Mouse (Mus musculus) neural tube, embryonic 14.5 days (tissue): ENCODE results near the gene Slco3a1. TPM values are rescaled to one million over a fixed set of nuclear protein-coding genes. Genes with fewer than 3 reads are reported as not detected.

Source experiments
- ATAC-seq: fragments of 200-750 bp; cut with Nextera tagmentation; 2 replicates; pipeline ENCODE4 v1.8.0; 2017; ENCODE audit warnings: low read depth, mild to moderate bottlenecking, moderate TSS enrichment, moderate library complexity
- H3K27ac ChIP-seq: fragments of 300-500 bp; sonication (generic); 2 replicates; pipeline ENCODE4 v1.5.1; 2014; ENCODE audit warnings: low read depth, mild to moderate bottlenecking, control low read depth, low read length, moderate library complexity, mixed read lengths
- H3K27me3 ChIP-seq: fragments of 300-500 bp; sonication (generic); 2 replicates; pipeline ENCODE4 v1.6.1; 2014; ENCODE audit warnings: low read length; ENCODE audit not compliant: control insufficient read depth, insufficient read depth
- H3K36me3 ChIP-seq: fragments of 300-500 bp; sonication (generic); 2 replicates; pipeline ENCODE4 v1.6.1; 2014; ENCODE audit warnings: low read length, mixed read lengths; ENCODE audit not compliant: control insufficient read depth, insufficient read depth
- H3K4me1 ChIP-seq: fragments of 300-500 bp; sonication (generic); 2 replicates; pipeline ENCODE4 v1.6.1; 2014; ENCODE audit warnings: low read length; ENCODE audit not compliant: control insufficient read depth, insufficient read depth
- H3K4me2 ChIP-seq: fragments of 300-500 bp; sonication (generic); 2 replicates; pipeline ENCODE4 v1.6.1; 2014; ENCODE audit warnings: mild to moderate bottlenecking, low read depth, low read length, control low read depth
- H3K4me3 ChIP-seq: fragments of 300-500 bp; sonication (generic); 2 replicates; pipeline ENCODE4 v1.5.1; 2014; ENCODE audit warnings: low read depth, low read length, control low read depth, mixed read lengths
- H3K9ac ChIP-seq: fragments of 300-500 bp; sonication (generic); replicated peaks from 2 replicates; pipeline ENCODE4 v1.6.1; 2014; ENCODE audit warnings: low read depth, mild to moderate bottlenecking, control low read depth, low read length, mixed read lengths
- H3K9me3 ChIP-seq: fragments of 300-500 bp; sonication (generic); 2 replicates; pipeline ENCODE4 v1.6.1; 2016; ENCODE audit warnings: low read length; ENCODE audit not compliant: control insufficient read depth
- WGBS: fragments of 180-500 bp; shearing (Covaris S2); extraction: QIAGEN DNeasy Blood & Tissue Kit; methylation state at CpG from one replicate; pipeline ENCODE4 v1.1.7; 2014; 5-methylcytosine and 5-hydroxymethylcytosine counted together
- polyA plus RNA-seq: library from polyadenylated mRNA; unstranded; fragments of >200 nt; fragmentation: Nextera tagmentation; extraction: Ambion mirVana; gene quantifications from 2 replicates; pipeline ENCODE4 v1.2.1, GENCODE M21; 2014

Slco3a1 gene
- polyA plus RNA-seq, 1 experiment from 2014 or later: 18.6 TPM

DNA sequence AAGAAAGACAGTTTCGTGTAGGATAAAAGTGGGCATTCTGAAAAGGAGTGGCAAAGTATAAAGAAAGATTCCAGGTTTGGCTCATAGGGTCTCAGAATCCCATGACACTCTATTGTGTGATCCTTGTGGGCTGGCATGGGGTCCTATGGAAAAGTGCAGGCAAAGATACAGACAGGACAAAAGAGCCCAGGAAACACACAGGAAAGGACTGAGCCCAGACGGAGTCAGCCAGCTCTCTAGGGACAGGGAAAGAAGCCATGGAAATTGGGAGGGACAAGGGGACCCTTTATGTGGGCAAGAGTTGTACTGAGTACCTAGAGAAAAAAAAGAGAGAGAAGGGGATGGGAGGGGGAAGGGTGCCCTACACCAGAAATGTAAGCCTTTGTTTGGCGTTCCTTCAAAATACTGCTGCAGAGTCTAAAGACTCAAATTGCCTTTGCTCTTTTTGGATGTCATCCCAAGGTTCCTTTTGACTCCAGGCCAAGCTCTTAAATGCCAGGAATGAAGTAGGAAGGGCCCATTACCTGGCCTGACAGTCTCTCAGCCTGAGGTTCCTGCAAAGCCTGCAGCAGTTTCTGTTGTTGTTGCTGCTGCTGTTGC, 238.6 kb downstream of the Slco3a1 start:
- Histone ChIP-seq H3K27ac (no peak overlapping the region), H3K4me1 (peaks cover 8% of the 10 kb centered on the region; the same call in 1 of the 2 replicates), H3K4me3 (no peak overlapping the region), H3K9me3 (no peaks in the 10 kb centered on the region), H3K4me2 (no peak overlapping the region), H3K27me3 (no peaks in the 10 kb centered on the region), H3K36me3 (0 out of 2 replicates have a peak, but pooled peaks cover 2% of the 10 kb centered on the region), H3K9ac (no peak overlapping the region)
- 63% methylated on average over 3 of the region's 3 CpGs for WGBS
- ATAC-seq: no peak

DNA sequence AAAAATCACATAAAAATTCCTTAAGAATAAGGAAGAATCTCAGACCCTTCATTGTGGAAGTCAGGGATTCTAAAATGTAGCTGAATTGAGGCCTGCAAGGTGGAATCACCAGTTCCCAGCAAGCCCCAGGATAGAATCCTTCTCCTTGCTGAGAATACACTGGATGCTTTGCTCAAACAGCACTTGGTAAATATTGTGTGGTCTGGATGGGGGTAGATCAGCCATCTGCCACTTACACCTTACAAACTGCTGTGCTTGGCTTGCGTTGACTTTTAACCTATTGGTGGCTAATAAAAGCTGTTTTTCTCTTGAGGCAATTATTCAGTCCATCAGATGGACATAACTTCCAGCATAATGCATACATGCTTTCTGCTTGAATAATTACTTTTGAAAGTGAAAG, 240.3 kb downstream of the Slco3a1 start:
- Histone ChIP-seq H3K4me3 (no peak overlapping the region), H3K36me3 (no peaks in the 10 kb centered on the region), H3K27me3 (no peaks in the 10 kb centered on the region), H3K9me3 (no peaks in the 10 kb centered on the region), H3K4me2 (no peak overlapping the region), H3K9ac (no peak overlapping the region), H3K4me1 (peaks cover 8% of the 10 kb centered on the region; the same call in 1 of the 2 replicates), H3K27ac (no peak overlapping the region)
- ATAC-seq: no peak
- WGBS: 68% methylated on average over 1 of the region's 1 CpGs

DNA sequence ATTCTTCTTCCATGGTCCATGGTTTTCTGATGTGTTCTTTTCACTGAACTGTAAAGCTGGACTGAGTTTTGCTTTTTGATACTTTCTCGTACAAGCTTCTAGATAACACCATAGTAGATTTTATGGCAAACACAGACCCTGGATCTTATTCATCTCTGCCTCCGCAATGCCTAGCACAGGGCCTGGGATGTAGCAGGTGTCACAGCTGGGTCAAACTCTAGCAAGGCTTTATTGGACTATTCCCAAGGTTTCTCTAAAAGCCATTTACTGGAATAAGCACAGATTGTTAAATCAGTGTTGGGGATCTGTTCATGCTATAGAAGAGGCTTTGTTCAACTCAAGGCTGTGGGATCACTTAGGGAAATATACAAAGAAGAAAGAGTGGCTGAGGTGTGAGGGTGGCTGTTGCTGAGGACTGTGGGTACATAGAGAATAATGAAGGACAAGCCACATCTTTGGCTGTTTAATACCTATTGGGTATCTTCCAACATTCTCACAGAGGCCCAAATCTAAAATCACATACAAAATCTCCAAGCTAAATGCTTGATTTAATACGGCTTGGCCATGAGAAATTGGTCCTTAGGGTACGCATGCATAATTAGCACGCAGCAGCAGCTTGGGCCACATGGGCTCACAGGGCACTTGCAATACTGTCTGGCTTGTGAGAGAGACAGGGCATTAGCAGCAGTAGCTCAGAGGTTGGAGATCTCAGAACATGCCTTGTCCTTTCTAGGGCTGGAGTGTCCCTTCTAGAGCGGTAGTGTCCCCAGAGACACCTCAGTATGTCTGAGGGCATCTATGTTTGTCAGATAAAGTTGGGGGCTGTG, 241.1 kb downstream of the Slco3a1 start:
- peak; percentile 46; the same call in 1 of the 2 replicates for ATAC-seq
- WGBS: 54% methylated on average over 6 of the region's 6 CpGs
- Histone ChIP-seq H3K27ac (no peak overlapping the region), H3K9ac (no peak overlapping the region), H3K4me3 (no peak overlapping the region), H3K36me3 (no peaks in the 10 kb centered on the region), H3K27me3 (no peaks in the 10 kb centered on the region), H3K4me1 (peaks cover 8% of the 10 kb centered on the region; the same call in 1 of the 2 replicates), H3K9me3 (no peaks in the 10 kb centered on the region), H3K4me2 (no peak overlapping the region)

DNA sequence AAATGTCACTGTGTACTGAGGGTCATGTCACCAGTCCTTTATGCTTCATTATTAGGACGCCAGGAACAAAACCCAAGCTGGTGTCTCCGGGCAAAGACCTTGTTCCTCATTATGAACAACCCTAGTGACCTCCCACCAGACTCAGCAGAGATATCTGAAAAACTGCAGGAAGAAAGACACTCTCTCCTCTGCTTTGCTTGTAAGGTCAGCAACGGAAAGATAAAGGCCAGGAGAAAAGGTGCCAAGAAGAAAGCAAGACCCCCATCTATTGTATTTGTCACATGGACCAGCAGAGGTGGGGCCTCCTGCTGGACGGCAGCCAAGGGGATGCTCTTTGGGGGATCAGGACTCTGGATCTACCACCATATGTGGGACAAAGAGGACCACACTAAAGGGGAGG, 243.0 kb downstream of the Slco3a1 start:
- Histone ChIP-seq H3K27me3 (no peaks in the 10 kb centered on the region), H3K4me3 (no peak overlapping the region), H3K9ac (no peak overlapping the region), H3K9me3 (no peaks in the 10 kb centered on the region), H3K4me2 (no peak overlapping the region), H3K36me3 (no peaks in the 10 kb centered on the region), H3K27ac (no peak overlapping the region), H3K4me1 (peaks cover 8% of the 10 kb centered on the region; the same call in 1 of the 2 replicates)
- WGBS: 47% methylated on average over 4 of the region's 4 CpGs
- no peak for ATAC-seq

DNA sequence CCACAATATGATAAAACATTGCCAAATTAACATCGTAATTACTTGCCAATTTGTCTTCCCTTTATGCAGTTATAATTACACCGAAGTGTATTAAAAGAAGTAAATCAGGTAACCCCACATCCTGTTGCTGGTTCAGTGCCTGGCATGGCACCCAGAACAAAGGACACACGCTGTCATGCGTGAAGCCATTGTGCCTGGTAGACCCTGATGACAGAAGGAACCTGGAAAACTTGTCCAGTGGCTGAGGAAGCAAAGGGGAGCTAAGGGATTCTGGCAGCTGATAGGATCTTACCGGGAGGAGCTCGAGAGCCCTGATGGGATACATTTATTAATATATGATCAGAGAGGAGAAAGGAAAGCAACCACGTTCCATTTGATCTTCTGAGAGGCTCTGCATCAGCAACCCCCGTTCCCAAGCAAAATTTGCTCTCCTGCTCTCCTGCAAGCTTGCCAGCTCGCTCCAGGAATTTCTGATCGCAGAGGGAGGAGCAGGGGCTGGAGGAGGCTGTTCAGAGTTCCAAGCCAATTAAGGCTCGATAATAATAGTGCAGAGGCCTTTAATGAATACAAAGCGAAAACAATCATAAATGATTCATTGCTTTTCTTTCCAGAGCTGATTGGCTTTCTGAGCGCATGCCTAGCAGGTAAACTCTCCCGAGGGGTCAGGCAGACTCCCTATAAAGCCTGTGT, 250.8 kb downstream of the Slco3a1 start:
- Histone ChIP-seq H3K36me3 (no peaks in the 10 kb centered on the region), H3K4me1 (peaks cover 8% of the 10 kb centered on the region; the same call in 1 of the 2 replicates), H3K9ac (no peak overlapping the region), H3K9me3 (no peaks in the 10 kb centered on the region), H3K4me2 (no peak overlapping the region), H3K4me3 (no peak overlapping the region), H3K27me3 (no peaks in the 10 kb centered on the region), H3K27ac (peak overlapping the region; percentile 82)
- peak; percentile 81 for ATAC-seq
- WGBS: 41% methylated on average over 14 of the region's 14 CpGs

DNA sequence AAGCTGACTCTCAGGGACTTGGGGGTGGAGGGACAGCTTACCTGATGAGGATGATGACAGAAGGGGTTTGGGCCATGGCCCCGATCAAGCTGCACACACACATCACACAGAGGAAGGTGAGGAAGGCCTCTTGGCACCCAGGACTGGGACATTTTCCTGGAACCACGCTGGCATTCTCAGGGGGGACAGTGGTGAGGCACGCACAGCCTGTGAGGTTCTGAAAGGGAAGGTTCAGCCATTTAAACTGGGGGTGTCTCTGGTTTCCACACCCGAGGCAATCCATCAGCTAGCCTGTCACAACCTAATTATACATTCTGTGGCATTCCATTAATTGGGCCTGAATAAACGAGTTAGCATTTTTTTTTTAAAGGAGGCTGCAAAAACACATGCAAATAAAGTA, 251.5 kb downstream of the Slco3a1 start:
- Histone ChIP-seq H3K27ac (peak overlapping the region; percentile 68), H3K9ac (no peak overlapping the region), H3K36me3 (no peaks in the 10 kb centered on the region), H3K9me3 (no peaks in the 10 kb centered on the region), H3K27me3 (no peaks in the 10 kb centered on the region), H3K4me2 (no peak overlapping the region), H3K4me3 (no peak overlapping the region), H3K4me1 (peaks cover 8% of the 10 kb centered on the region; the same call in 1 of the 2 replicates)
- peak; percentile 56; the same call in 1 of the 2 replicates for ATAC-seq
- WGBS: 40% methylated on average over 5 of the region's 5 CpGs

DNA sequence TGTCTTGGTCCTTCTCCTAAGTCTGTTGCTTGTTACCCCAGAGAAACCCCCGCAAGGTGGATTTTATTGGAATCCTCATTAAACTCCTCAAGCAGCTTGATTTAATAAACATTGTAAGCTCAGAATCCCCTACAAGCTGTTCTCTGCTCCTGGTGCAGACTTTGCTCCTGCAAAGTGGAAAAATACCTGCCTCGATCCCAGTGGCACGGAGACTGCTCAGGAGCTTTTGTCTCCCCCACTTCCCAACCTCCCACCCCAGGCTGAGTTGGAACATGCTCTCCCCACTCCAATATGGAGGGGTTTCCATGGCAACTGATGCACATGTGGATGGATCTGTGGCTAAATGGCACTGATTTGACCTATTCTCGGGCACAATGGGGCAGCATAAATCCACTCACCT, 268.0 kb downstream of the Slco3a1 start:
- H3K27me3 ChIP-seq: no peaks in the 10 kb centered on the region
- no peak overlapping the region for H3K4me2 ChIP-seq
- no peaks in the 10 kb centered on the region for H3K4me1 ChIP-seq
- ATAC-seq: no peak
- H3K9me3 ChIP-seq: no peaks in the 10 kb centered on the region
- no peak overlapping the region for H3K4me3 ChIP-seq
- 67% methylated on average over 4 of the region's 4 CpGs for WGBS
- H3K36me3 ChIP-seq: no peaks in the 10 kb centered on the region
- H3K27ac ChIP-seq: no peak overlapping the region; the same call in 1 of the 2 replicates
- H3K9ac ChIP-seq: no peak overlapping the region

DNA sequence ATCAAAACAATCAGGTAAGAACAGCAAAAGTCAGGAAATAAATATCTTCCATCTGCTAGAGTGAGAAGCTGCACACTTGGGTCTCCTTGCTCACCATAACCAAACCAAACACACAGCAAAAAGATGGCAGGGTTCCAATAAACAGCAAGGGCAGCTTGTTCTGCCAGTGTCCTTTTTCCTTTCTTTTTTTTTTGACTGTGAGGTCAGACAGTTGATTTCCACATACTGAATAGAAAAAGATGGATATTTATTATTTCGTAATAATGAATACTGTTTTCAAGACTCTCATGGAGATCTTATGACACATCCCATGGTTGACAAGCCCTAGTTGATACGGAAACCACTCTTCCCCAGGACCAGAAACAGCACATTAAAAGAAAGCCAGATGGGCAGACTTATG, 274.2 kb downstream of the Slco3a1 start:
- no peak for ATAC-seq
- no peak overlapping the region for H3K4me2 ChIP-seq
- H3K27ac ChIP-seq: no peak overlapping the region
- H3K4me3 ChIP-seq: no peak overlapping the region
- no peaks in the 10 kb centered on the region for H3K9me3 ChIP-seq
- H3K9ac ChIP-seq: no peak overlapping the region
- 92% methylated on average over 2 of the region's 2 CpGs for WGBS
- no peaks in the 10 kb centered on the region for H3K4me1 ChIP-seq
- no peaks in the 10 kb centered on the region for H3K36me3 ChIP-seq
- no peaks in the 10 kb centered on the region for H3K27me3 ChIP-seq

DNA sequence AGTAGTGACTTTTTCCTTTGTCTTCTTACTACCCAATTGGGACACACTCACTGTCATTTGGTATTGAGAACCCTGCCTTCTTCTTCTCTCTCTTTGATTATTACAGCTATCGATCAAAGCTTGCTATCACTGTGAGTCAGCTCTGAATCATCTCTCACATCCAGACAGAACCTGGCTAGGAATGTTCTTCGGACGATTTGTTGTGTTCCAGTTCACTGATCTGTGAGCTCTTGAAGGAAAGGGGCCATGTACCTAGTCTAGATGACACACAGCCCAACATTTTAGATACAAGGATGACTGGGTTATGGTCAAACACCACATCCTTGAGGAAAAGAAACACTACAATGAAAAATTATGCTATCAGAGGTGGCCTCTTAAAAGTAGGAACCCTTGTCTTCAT, 275.2 kb downstream of the Slco3a1 start:
- no peak overlapping the region for H3K27ac ChIP-seq
- no peak for ATAC-seq
- H3K4me3 ChIP-seq: no peak overlapping the region
- no peaks in the 10 kb centered on the region for H3K4me1 ChIP-seq
- H3K9ac ChIP-seq: no peak overlapping the region
- H3K4me2 ChIP-seq: no peak overlapping the region
- H3K9me3 ChIP-seq: no peaks in the 10 kb centered on the region
- WGBS: 89% methylated on average over 3 of the region's 3 CpGs
- no peaks in the 10 kb centered on the region for H3K27me3 ChIP-seq
- H3K36me3 ChIP-seq: no peaks in the 10 kb centered on the region
